In genomic region chr13:12929806-12930205, GRCm38 (mm10) we compare ENCODE assay signal across 16 mouse cellular contexts.
"Had no signal": no experiment of that assay in that cellular context is flagged by ENCODE, and none has a peak within 500 bp of the region (broad histone marks: within the 10 kb centered on the region; RNA-seq: fewer than 3 reads in every experiment).

No protein-coding gene starts in this region.

- DNase-seq: lung, adult 18-20 months; lung, embryonic 14.5 days; lung, postnatal 10 days; lung, postnatal 4 days; right cerebral cortex, postnatal 14 days; thymus, adult 2 months; thymus, postnatal 25 days; thymus, postnatal 4 days had no signal

- ATAC-seq: midbrain, embryonic 13.5 days had no signal

- H3K4me3 ChIP-seq: midbrain, embryonic 10.5 days; midbrain, embryonic 13.5 days; myocyte; neural tube, embryonic 13.5 days; neural tube, embryonic 15.5 days; stomach, embryonic 15.5 days had no signal

- H3K4me1 ChIP-seq: midbrain, embryonic 10.5 days; midbrain, embryonic 13.5 days; neural tube, embryonic 13.5 days; neural tube, embryonic 15.5 days; stomach, embryonic 15.5 days had no signal

- H3K36me3 ChIP-seq: midbrain, embryonic 10.5 days; midbrain, embryonic 13.5 days; neural tube, embryonic 13.5 days; neural tube, embryonic 15.5 days; stomach, embryonic 15.5 days had no signal

- H3K27ac ChIP-seq: liver, embryonic 14.5 days; midbrain, embryonic 10.5 days; midbrain, embryonic 13.5 days; neural tube, embryonic 13.5 days; neural tube, embryonic 15.5 days; stomach, embryonic 15.5 days; stomach, postnatal 0 days had no signal

- H3K9ac ChIP-seq: liver, embryonic 14.5 days; lung, embryonic 14.5 days; midbrain, embryonic 13.5 days; neural tube, embryonic 13.5 days; neural tube, embryonic 15.5 days; stomach, embryonic 15.5 days had no signal

- H3K27me3 ChIP-seq: midbrain, embryonic 13.5 days; neural tube, embryonic 13.5 days; neural tube, embryonic 15.5 days; stomach, embryonic 15.5 days had no signal

- H3K4me2 ChIP-seq: lung, embryonic 14.5 days; midbrain, embryonic 13.5 days; neural tube, embryonic 13.5 days; neural tube, embryonic 15.5 days; stomach, embryonic 15.5 days had no signal
